Mouse (Mus musculus) ES-E14 (cell line): ENCODE measurements at regions not wholly inside any gene's neighbourhood (a gene's known extent, or its start where the extent isn't known, plus 50 kb on each side); places are given as distances from the start of the nearest gene placed in this dataset.

Experiments used
- MAFK ChIP-seq: IDR thresholded peaks from 2 replicates; pipeline ENCODE4 v1.6.1; 2014; ENCODE audit warnings: mild to moderate bottlenecking, low read depth, low read length, inconsistent platforms; ENCODE audit not compliant: insufficient read depth
- ZC3H11A ChIP-seq: IDR thresholded peaks from 2 replicates; pipeline ENCODE4 v1.6.1; 2012; ENCODE audit warnings: low read depth, mild to moderate bottlenecking, inconsistent platforms, low read length, borderline replicate concordance

DNA sequence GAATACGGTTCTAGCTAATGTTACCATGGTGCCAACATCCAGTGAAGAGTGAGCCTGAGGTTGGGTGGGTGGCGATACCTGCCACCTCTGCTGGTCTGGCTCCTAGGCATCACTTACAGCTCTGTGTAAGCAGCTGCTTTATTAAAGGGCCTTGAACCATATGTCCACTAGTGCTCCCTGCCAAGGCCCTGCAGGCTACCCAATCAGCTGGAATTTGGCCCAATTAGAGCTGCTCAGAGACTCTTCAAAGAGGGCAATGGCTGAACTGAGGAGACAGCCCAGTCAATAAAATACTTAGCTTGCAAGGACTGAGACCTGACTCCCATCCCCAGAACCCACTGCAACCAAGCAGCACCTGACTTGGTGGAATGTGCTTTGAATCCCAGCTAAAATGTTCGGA lies 270.9 kb upstream of the Stt3b start:
- TF ChIP-seq MAFK (no peak), ZC3H11A (no peak)
